Mouse (Mus musculus) R1 (cell line): ENCODE results near the gene Gtf3a.

Experiments used
- DNase-seq: peaks from one replicate; pipeline ENCODE4 v3.0.0-alpha.2; 2018; ENCODE audit warnings: low read depth, low spot score

Gtf3a gene

DNA sequence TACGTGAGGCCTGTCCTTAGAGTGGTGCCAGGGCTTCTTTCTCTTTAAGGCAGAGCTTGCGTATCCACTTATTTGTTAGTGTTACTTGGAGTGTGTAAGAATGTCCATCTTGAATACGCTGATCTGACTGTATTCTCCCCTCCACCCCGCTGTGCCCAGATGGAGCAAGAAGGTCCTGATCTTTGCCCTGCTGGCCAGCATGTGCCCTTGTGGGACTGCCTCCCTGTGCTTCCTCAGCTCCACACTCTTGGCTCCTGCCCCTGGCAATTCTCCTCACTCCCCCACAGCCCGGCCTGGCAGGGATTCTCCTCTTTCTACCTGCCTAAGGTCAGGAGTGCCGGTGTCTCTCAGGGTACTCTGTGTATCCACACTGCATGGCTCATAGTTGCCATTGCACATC, 32.9 kb downstream of the Gtf3a start:
- DNase-seq, result no peak

DNA sequence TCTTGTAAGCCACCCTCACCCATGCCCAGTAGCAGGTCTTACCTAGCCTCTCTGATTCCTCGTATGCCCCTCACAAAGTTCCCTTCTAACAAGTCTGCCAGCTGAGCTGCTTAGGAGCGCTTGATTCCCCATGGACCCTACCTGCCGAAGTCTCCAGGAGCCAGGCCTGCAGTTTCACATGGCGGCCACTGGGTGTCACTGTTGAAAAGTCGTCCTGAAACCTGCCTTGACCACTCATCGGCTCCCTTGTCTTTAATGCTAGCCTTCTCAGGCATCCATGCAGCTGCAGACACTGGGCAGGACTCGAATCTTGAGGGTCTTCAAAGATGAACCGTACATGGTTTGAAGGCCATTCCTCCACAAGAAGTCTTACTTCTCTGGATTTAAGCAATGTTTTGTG, 34.8 kb downstream of the Gtf3a start:
- DNase-seq, result peak; percentile 83

DNA sequence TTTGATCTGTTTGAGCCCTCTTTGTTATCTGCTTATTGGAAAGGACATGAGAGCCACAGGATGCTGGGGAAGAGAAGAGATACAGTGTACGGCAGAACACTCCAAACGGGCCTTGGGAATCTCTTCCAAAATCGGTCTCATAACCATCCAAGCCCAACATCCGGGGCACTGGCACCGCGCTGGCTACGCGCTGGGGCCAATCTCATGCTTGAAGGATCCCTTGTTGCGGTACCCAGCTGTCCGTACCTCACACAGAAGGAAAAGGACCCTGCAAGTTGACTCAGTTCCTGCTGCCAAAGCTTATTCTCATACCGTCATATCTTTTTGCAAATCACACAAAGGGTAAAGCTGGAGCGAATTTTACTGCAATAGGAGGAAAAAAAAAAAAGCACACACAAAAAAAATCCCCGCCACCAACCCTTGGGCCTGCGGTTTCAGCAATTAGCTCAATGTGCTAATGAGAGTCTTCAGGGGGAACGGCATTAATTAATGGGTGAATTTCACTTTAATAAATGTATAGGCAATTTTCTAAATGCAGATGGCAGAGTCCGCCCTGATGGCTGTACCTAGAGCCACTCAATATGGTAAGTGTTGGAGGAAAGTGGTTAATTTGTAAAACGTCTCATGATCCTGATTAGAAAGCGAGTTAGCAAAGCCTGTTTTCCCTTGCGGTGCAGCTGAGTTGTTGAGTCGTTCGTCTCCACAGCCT, 37.4 kb downstream of the Gtf3a start:
- DNase-seq, result peak; percentile 51

DNA sequence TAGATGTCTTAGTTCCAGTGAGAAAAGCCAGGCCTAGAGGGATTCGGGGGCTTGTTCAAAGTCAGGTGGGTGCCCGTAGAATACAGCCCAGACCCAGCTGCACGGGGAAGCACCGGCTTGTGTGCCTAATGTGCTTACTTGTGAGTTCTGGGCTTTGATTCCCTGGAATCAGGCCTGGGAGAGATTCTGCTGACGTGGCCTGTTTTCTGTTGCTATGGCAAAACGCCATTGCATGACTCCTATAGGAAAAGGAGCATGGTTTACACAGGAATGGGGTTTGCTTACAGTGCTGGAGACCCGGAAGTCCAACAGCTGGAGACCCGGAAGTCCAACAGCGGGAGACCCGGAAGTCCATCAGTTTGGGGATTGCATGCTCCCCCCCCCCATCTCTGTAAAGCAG, 39.1 kb downstream of the Gtf3a start:
- DNase-seq, result peak; percentile 87

DNA sequence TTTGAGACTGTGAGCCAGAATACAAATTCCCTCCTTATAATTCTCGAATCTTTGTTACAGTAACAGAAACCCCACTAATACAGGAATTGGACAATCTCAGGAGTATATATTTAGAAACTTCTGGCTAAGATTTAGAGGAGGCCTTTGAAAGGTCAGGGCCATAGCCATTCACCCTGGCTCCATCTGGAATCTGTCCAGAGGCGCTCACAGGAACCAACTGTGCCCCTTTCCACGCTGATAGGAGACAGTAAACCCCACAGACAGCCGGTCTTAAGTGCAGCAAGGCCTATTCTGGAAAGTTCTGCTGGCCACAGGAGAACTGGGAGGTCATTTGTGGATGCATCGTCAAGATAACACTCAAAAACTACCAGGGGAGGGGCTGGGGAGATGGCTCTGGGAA, 40.6 kb downstream of the Gtf3a start:
- DNase-seq, result no peak

DNA sequence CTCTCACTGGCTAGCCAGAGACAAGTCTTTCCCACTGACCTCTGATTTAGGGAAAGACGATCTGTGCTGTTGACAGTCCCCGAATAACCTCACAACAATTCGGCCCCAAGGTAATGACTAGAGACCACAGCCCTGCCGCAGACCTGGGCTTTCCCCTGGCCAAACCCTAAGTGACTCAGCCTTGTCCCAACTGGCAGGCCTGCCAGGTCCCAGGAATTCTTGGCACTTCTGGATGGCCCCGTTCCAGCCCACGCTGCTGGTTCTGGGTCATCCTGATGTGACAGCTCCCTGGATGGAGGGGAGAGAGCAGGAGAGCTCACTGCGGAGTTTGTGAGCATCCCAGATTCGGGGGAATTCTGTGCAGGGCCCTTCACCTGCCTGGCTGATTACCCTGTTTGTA, 45.1 kb downstream of the Gtf3a start:
- DNase-seq, result no peak

DNA sequence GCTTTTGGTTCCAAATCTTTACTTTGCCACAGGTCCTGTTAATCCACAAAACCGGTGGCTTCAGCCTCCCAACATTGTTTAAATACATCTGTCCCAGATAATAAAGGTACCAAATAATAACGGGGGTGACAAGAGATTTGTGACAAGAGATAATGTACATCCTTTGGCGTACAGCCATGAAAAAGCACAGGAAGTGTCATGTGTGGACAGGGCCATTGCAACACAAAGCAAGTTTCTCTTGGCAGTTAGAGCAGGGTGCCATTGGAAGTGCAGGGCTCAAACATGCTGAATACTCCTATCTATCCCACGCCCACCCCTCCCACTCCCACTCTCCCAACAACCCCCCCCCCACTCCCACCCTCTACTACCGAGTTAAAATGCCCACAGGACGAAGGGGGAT, 46.5 kb downstream of the Gtf3a start:
- DNase-seq, result no peak

DNA sequence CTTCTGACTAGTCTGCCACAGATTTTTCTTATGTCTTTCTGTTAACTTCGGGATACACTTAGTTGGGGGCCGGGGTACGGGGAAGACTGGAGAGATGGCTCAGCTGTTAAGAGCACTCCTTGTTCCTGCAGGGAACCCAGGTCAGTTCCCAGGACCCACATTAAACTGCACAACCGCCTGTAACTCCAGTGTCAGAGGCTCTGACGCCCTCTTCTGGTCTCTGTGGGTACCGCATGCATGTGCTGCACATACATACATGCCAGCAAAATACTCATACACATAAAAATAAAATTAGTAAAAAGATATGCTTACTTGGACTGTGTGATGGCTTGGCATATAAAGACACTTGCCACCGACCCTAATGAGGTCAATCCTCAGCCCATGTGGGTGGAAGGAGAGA, 48.4 kb downstream of the Gtf3a start:
- DNase-seq, result peak; percentile 75

DNA sequence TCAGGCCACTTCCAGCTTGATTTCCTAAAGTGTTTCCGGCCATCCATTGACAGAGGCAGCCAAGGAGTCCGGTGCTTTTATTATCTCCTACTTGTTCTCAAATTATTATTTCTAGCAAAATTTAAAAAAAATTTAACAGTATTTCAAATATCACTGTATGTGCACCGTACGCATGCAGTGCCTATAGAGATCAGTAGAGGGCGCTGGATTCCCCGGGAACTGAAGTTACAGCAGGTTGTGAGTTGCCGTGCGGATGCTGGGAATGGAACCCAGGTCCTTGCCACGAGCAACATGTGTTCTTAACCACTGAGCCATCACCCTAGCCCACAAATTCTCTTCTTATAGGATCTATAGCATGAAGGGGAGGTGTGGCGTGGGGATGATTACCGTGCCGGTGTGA, 50.3 kb downstream of the Gtf3a start:
- DNase-seq, result peak; percentile 57

DNA sequence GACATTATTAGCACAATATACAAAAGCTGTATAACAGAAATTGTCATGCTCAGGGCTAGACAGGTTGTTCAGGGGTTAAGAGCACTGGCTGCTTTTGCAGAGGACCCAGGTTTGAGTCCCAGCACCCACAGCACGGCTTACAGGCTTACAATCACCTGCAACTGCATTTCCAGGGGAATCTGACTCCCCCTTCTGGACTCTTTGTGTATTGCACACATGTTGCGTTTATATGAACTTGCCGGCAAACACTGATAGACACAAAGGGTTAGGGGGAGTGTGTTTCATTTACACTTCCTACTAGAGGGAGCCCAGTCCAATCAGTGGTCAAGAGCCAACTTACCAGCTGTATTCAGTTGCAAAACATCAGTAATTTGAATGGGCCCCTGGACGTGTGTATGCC, 52.9 kb downstream of the Gtf3a start:
- peak; percentile 86 for DNase-seq

DNA sequence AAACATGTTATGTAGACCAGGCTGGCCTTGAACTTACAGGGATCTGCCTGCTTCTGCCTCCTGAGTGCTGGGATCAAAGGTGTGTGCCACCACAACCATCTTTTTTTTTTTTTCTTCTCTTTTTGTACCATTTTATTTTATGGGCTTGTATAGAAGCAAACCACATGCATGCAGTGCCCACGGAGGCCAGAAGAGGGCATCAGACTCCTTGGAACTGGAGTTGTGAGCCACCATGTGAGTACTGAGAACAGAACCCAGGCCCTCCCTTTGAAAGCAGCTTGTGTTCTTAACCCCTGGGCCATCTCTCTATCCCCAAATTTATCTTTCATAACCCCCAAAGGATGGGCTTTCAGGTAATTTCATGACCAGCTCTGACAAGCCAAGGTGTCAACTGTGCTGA, 54.8 kb downstream of the Gtf3a start:
- DNase-seq, result peak; percentile 59
